Mouse (Mus musculus): ENCODE data around the gene Phlpp2. TPM values are rescaled to one million over a fixed set of nuclear protein-coding genes. Genes with fewer than 3 reads are reported as not detected.

The Phlpp2 gene
- polyA plus RNA-seq, 1 experiment from 2014 or later = 4.1 TPM

- H3K9ac ChIP-seq = no peak overlapping the region
- 77% methylated on average over 7 of the region's 7 CpGs for WGBS
- ATAC-seq (ENCODE audit: low FRiP score) = no peak
- H3K4me2 ChIP-seq = no peak overlapping the region
- no peak overlapping the region for H3K27ac ChIP-seq
- no peak overlapping the region for H3K4me3 ChIP-seq
- no peaks in the 10 kb centered on the region for H3K9me3 ChIP-seq
- 0 out of 2 replicates have a peak, but pooled peaks cover 4% of the 10 kb centered on the region for H3K27me3 ChIP-seq
- H3K36me3 ChIP-seq = no peaks in the 10 kb centered on the region
- peaks cover 27% of the 10 kb centered on the region for H3K4me1 ChIP-seq (replicated peaks)
Observed at GRCm38 (mm10) chr8:109952171-109952570, 83.8 kb downstream of the Phlpp2 start.

- WGBS = 37% methylated on average over 13 of the region's 13 CpGs
- Histone ChIP-seq H3K27me3 (peaks cover 6% of the 10 kb centered on the region; the same call in 1 of the 2 replicates), H3K9ac (peak overlapping the region; percentile 35; the same call in 1 of the 2 replicates), H3K36me3 (no peaks in the 10 kb centered on the region), H3K27ac (peak overlapping the region; percentile 61), H3K4me2 (no peak overlapping the region), H3K4me1 (replicated peaks) (peaks cover 19% of the 10 kb centered on the region), H3K4me3 (no peak overlapping the region), H3K9me3 (no peaks in the 10 kb centered on the region)
- ATAC-seq (ENCODE audit: low FRiP score) = peak; percentile 73
Observed at GRCm38 (mm10) chr8:109954486-109954948, 86.2 kb downstream of the Phlpp2 start.

- Histone ChIP-seq H3K27ac (no peak overlapping the region), H3K36me3 (no peaks in the 10 kb centered on the region), H3K9ac (no peak overlapping the region), H3K9me3 (no peaks in the 10 kb centered on the region), H3K4me3 (no peak overlapping the region), H3K4me2 (peak overlapping the region; percentile 13; the same call in 1 of the 2 replicates), H3K4me1 (replicated peaks) (peaks cover 31% of the 10 kb centered on the region), H3K27me3 (peaks cover 34% of the 10 kb centered on the region)
- 6% methylated on average over 16 of the region's 16 CpGs for WGBS
- ATAC-seq (ENCODE audit: low FRiP score) = no peak
Observed at GRCm38 (mm10) chr8:109957167-109958028, 89.1 kb downstream of the Phlpp2 start.

GRCm38 (mm10) chr8:109958036-109958655, 89.8 kb downstream of the Phlpp2 start:
- no peak for ATAC-seq (ENCODE audit: low FRiP score)
- peaks cover 31% of the 10 kb centered on the region for H3K4me1 ChIP-seq (replicated peaks)

GRCm38 (mm10) chr8:109959112-109959511, 90.8 kb downstream of the Phlpp2 start:
- Histone ChIP-seq H3K27me3 (peaks cover 48% of the 10 kb centered on the region), H3K4me2 (no peak overlapping the region), H3K9me3 (no peaks in the 10 kb centered on the region), H3K36me3 (no peaks in the 10 kb centered on the region), H3K9ac (no peak overlapping the region), H3K4me1 (replicated peaks) (peaks cover 29% of the 10 kb centered on the region), H3K4me3 (no peak overlapping the region), H3K27ac (no peak overlapping the region)
- WGBS = 60% methylated on average over 4 of the region's 4 CpGs
- ATAC-seq (ENCODE audit: low FRiP score) = no peak

More at GRCm38 (mm10) chr8:109958036-109958655, 89.8 kb downstream of the Phlpp2 start:
- Histone ChIP-seq H3K36me3 (no peaks in the 10 kb centered on the region), H3K4me2 (no peak overlapping the region), H3K4me3 (no peak overlapping the region), H3K9ac (no peak overlapping the region), H3K27me3 (peaks cover 42% of the 10 kb centered on the region), H3K9me3 (no peaks in the 10 kb centered on the region), H3K27ac (no peak overlapping the region)
- 48% methylated on average over 11 of the region's 12 CpGs for WGBS

GRCm38 (mm10) chr8:109961693-109962367, 93.5 kb downstream of the Phlpp2 start, which contains the start of gene Marveld3:
Gene Marveld3, minus strand, starts transcription at chr8:109962203.
- Histone ChIP-seq H3K4me1 (replicated peaks) (peaks cover 20% of the 10 kb centered on the region), H3K27ac (no peak within 1 kb of the TSS), H3K27me3 (peaks cover 48% of the 10 kb centered on the region), H3K4me2 (peak within 1 kb of the TSS; percentile 60), H3K4me3 (peak within 1 kb of the TSS; percentile 41), H3K9me3 (no peaks in the 10 kb centered on the region), H3K36me3 (no peaks in the 10 kb centered on the region), H3K9ac (peak within 1 kb of the TSS; percentile 60)
- ATAC-seq (ENCODE audit: low FRiP score) = peak; percentile 54
- WGBS = 2% methylated on average over 64 of the region's 64 CpGs

- peaks cover 48% of the 10 kb centered on the region for H3K27me3 ChIP-seq
- 83% methylated on average over 9 of the region's 9 CpGs for WGBS
- no peaks in the 10 kb centered on the region for H3K36me3 ChIP-seq
- H3K4me2 ChIP-seq = no peak overlapping the region
- H3K4me1 ChIP-seq (replicated peaks) = peaks cover 11% of the 10 kb centered on the region
- H3K9me3 ChIP-seq = no peaks in the 10 kb centered on the region
- ATAC-seq (ENCODE audit: low FRiP score) = no peak
- H3K4me3 ChIP-seq = no peak overlapping the region
- H3K27ac ChIP-seq = no peak overlapping the region
- H3K9ac ChIP-seq = no peak overlapping the region
Observed at GRCm38 (mm10) chr8:109962896-109963295, 94.6 kb downstream of the Phlpp2 start.

- Histone ChIP-seq H3K4me2 (no peak overlapping the region), H3K9ac (no peak overlapping the region), H3K9me3 (no peaks in the 10 kb centered on the region), H3K4me1 (replicated peaks) (peaks cover 11% of the 10 kb centered on the region), H3K4me3 (no peak overlapping the region), H3K27ac (no peak overlapping the region), H3K36me3 (no peaks in the 10 kb centered on the region), H3K27me3 (peaks cover 54% of the 10 kb centered on the region)
- WGBS = 79% methylated on average over 13 of the region's 13 CpGs
- ATAC-seq (ENCODE audit: low FRiP score) = no peak
Observed at GRCm38 (mm10) chr8:109963421-109963820, 95.1 kb downstream of the Phlpp2 start.

GRCm38 (mm10) chr8:109964106-109964505, 95.8 kb downstream of the Phlpp2 start:
- Histone ChIP-seq H3K4me1 (replicated peaks) (peaks cover 11% of the 10 kb centered on the region), H3K9ac (no peak overlapping the region), H3K27me3 (peaks cover 57% of the 10 kb centered on the region), H3K4me2 (no peak overlapping the region), H3K9me3 (no peaks in the 10 kb centered on the region), H3K36me3 (no peaks in the 10 kb centered on the region), H3K4me3 (no peak overlapping the region), H3K27ac (no peak overlapping the region)
- no peak for ATAC-seq (ENCODE audit: low FRiP score)
- WGBS = 72% methylated on average over 4 of the region's 4 CpGs

GRCm38 (mm10) chr8:109968837-109969236, 100.5 kb downstream of the Phlpp2 start:
- H3K9me3 ChIP-seq = no peaks in the 10 kb centered on the region
- no peaks in the 10 kb centered on the region for H3K4me1 ChIP-seq (replicated peaks)
- H3K4me2 ChIP-seq = no peak overlapping the region
- H3K9ac ChIP-seq = no peak overlapping the region
- ATAC-seq (ENCODE audit: low FRiP score) = no peak
- no peaks in the 10 kb centered on the region for H3K36me3 ChIP-seq
- no peak overlapping the region for H3K4me3 ChIP-seq
- WGBS = 59% methylated on average over 10 of the region's 10 CpGs
- no peak overlapping the region for H3K27ac ChIP-seq
- peaks cover 18% of the 10 kb centered on the region for H3K27me3 ChIP-seq

- WGBS = 7% methylated on average over 9 of the region's 9 CpGs
Observed at GRCm38 (mm10) chr8:109970323-109970722, 102.0 kb downstream of the Phlpp2 start.

GRCm38 (mm10) chr8:109972901-109973300, 104.6 kb downstream of the Phlpp2 start:
- 95% methylated on average over 4 of the region's 4 CpGs for WGBS
- Histone ChIP-seq H3K9ac (no peak overlapping the region), H3K27ac (no peak overlapping the region), H3K4me3 (no peak overlapping the region), H3K4me2 (no peak overlapping the region), H3K27me3 (peaks cover 17% of the 10 kb centered on the region), H3K4me1 (replicated peaks) (no peaks in the 10 kb centered on the region), H3K36me3 (no peaks in the 10 kb centered on the region), H3K9me3 (no peaks in the 10 kb centered on the region)
- no peak for ATAC-seq (ENCODE audit: low FRiP score)

More at GRCm38 (mm10) chr8:109970323-109970722, 102.0 kb downstream of the Phlpp2 start:
- ATAC-seq (ENCODE audit: low FRiP score) = no peak
- Histone ChIP-seq H3K27me3 (peaks cover 18% of the 10 kb centered on the region), H3K36me3 (no peaks in the 10 kb centered on the region), H3K4me3 (no peak overlapping the region), H3K4me2 (no peak overlapping the region), H3K9ac (no peak overlapping the region), H3K27ac (no peak overlapping the region), H3K4me1 (replicated peaks) (no peaks in the 10 kb centered on the region), H3K9me3 (no peaks in the 10 kb centered on the region)

Measured in hindbrain, embryonic 13.5 days (tissue).